Mouse (Mus musculus) heart, embryonic 10.5 days (tissue): Measurements from ENCODE around the gene B130006D01Rik. TPM values are rescaled to one million over a fixed set of nuclear protein-coding genes. Genes with fewer than 3 reads are reported as not detected.
"Not testable (repeated sequence)": the region's sequence is repeated elsewhere in the genome, so short reads cannot be mapped to it uniquely, and the experiment has no call there.

Experiments
- DNase-seq: peaks from one replicate; pipeline ENCODE4 v3.0.0-alpha.2; 2017; ENCODE audit warnings: low spot score
- H3K27ac ChIP-seq: fragments of 300-500 bp; sonication (generic); 2 replicates; pipeline ENCODE4 v1.5.1; 2016; ENCODE audit warnings: mild to moderate bottlenecking
- H3K27me3 ChIP-seq: fragments of 300-500 bp; sonication (generic); 2 replicates; pipeline ENCODE4 v1.6.1; 2016; ENCODE audit warnings: mild to moderate bottlenecking; ENCODE audit not compliant: poor library complexity, insufficient read depth, severe bottlenecking
- H3K36me3 ChIP-seq: fragments of 300-500 bp; sonication (generic); 2 replicates; pipeline ENCODE4 v1.6.1; 2016; ENCODE audit warnings: mild to moderate bottlenecking, moderate library complexity
- H3K4me1 ChIP-seq: fragments of 300-500 bp; sonication (generic); 2 replicates; pipeline ENCODE4 v1.6.1; 2016; ENCODE audit warnings: mild to moderate bottlenecking
- H3K4me3 ChIP-seq: fragments of 300-500 bp; sonication (generic); 2 replicates; pipeline ENCODE4 v1.5.1; 2016; ENCODE audit warnings: mild to moderate bottlenecking, moderate library complexity
- H3K9me3 ChIP-seq: fragments of 300-500 bp; sonication (generic); 2 replicates; pipeline ENCODE4 v1.6.1; 2016; ENCODE audit warnings: mild to moderate bottlenecking, moderate library complexity
- WGBS: fragments of 180-500 bp; shearing (Covaris S2); methylation state at CpG from one replicate; pipeline ENCODE4 v1.1.7; 2016; 5-methylcytosine and 5-hydroxymethylcytosine counted together
- polyA plus RNA-seq: library from polyadenylated mRNA; unstranded; fragments of >200 nt; fragmentation: Nextera tagmentation; extraction: Ambion mirVana; gene quantifications from 2 replicates; pipeline ENCODE4 v1.2.1, GENCODE M21; 2016

Gene B130006D01Rik
- polyA plus RNA-seq, 1 experiment from 2014 or later: 1.9 TPM

DNA sequence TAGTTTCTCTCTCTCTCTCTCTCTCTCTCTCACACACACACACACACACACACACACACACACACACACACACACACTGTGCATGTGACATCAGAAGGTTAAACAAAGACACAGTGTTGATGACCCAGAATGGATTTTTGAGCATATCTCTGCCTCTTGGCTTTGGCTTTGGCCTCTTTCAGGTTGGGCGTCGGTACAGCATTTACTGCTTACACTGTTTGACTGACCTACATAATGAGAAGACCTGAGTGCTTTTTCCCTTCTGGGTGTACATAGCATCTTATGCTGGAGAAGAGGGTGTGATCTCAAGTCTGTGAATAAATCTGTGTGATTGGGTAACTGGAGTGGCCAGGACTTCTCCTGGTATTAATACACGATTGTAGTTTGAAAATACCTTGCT lies 4.0 kb upstream of the B130006D01Rik start:
- Histone ChIP-seq H3K36me3 (no peaks in the 10 kb centered on the region; the same call in 1 of the 2 replicates), H3K9me3 (no peaks in the 10 kb centered on the region)
- 84% methylated on average over 3 of the region's 3 CpGs for WGBS

GRCm38 (mm10) chr11:95724466-95724865 lies 1.1 kb downstream of the B130006D01Rik start:
- no peak for DNase-seq
- 86% methylated on average over 4 of the region's 4 CpGs for WGBS

More for the DNA sequence above, 4.0 kb upstream of the B130006D01Rik start:
- Histone ChIP-seq H3K4me3 (no peak overlapping the region), H3K27ac (no peak overlapping the region), H3K4me1 (peaks cover 8% of the 10 kb centered on the region), H3K27me3 (no peaks in the 10 kb centered on the region)
- no peak for DNase-seq

DNA sequence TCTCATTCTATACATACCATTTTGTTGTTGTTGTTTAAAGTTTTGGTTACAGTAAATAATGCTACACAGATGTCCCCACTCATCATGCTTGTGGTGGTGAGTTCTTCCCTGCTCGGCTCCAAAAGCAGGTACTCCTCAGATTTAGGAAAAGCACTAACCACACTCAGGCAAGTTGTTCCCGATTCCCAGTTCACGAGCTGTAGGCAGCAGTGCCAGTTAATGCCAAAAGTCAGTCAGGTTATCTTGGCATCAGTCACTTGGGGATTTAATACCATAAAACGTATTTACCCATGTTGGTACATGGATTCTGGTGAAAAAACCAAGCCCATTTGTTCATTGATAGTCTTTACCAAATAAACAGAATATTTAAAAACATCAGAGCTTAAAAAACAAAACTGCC lies 2.8 kb downstream of the B130006D01Rik start:
- Histone ChIP-seq H3K27ac (no peak overlapping the region), H3K36me3 (no peaks in the 10 kb centered on the region), H3K9me3 (no peaks in the 10 kb centered on the region), H3K4me1 (peaks cover 5% of the 10 kb centered on the region; the same call in 1 of the 2 replicates), H3K4me3 (no peak overlapping the region), H3K27me3 (no peaks in the 10 kb centered on the region)
- WGBS: 80% methylated on average over 4 of the region's 4 CpGs
- no peak for DNase-seq

More at GRCm38 (mm10) chr11:95724466-95724865, 1.1 kb downstream of the B130006D01Rik start:
- Histone ChIP-seq H3K4me3 (no peak overlapping the region), H3K9me3 (no peaks in the 10 kb centered on the region), H3K4me1 (peaks cover 5% of the 10 kb centered on the region; the same call in 1 of the 2 replicates), H3K36me3 (no peaks in the 10 kb centered on the region; the same call in 1 of the 2 replicates), H3K27ac (no peak overlapping the region), H3K27me3 (no peaks in the 10 kb centered on the region)

DNA sequence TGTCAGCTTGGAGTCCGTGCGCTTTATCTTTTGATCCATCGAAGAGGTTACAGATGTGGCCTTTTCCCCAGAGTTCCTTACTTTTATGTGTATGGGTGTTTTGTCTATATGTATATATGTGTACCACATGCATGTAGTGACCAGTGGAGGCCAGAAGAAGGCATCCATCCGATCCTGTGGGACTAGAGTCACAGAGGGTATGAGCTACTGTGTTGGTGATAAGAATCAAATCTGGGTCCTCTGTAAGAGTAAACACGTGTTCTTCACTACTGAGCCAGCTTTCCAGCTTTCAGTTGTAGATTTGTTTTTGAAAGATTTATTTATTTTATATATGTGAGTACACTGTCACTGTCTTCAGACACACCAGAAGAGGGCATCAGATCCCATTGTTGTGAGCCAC lies 4.6 kb downstream of the B130006D01Rik start:
- 88% methylated on average over 5 of the region's 5 CpGs for WGBS
- H3K4me1 ChIP-seq: peaks cover 5% of the 10 kb centered on the region; the same call in 1 of the 2 replicates
- H3K4me3 ChIP-seq: no peak overlapping the region
- DNase-seq: no peak
- H3K27me3 ChIP-seq: no peaks in the 10 kb centered on the region
- H3K9me3 ChIP-seq: no peaks in the 10 kb centered on the region
- no peaks in the 10 kb centered on the region for H3K36me3 ChIP-seq
- H3K27ac ChIP-seq: no peak overlapping the region

DNA sequence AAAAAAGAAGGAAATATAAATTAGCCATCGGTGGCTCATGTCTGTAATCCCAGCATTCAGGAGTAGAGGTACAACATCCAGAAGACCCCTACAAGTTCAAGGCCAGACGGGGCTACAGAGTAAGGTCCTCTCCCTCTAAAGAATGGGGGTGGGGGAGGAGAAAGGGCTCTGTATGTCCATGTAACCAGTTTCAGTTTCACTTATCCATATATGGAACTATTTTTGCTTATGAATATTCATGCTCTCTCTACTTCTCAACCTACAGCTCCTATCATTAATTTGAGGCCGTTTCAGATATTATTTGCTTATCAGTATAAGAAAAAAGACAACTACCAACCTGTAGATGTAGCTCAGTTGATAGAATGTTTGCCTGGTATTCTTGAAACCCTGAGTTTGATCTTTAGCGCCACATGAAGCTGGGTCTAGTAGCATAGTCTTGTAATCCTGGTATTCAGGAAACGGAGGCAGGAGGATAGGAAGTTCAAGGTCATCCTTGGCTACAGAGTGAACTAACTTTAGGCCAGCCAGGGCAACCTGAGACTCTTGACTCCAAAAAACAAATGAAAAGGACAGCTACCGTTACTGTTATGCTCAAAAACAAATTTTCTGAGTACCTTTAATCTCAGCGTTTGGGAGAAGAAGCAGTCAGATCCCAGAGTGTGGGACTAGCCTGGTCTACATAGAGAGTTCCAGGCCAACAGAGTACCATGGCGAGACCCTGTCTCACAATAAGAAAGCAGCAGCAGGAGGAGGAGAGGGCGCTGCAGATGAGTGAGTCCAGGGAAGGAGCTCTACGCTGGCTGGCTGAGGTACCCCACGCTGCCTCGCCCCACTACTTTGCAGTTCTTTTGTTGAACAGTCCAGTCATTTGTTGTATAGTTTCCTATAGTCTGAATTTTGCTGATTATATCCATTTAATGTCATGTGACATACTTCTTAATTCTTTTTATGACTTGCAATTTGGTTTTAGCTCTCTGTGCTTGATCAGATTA lies 5.8 kb downstream of the B130006D01Rik start:
- DNase-seq: no peak
- no peaks in the 10 kb centered on the region for H3K36me3 ChIP-seq
- 83% methylated on average over 12 of the region's 12 CpGs for WGBS
- H3K4me1 ChIP-seq: peaks cover 5% of the 10 kb centered on the region; the same call in 1 of the 2 replicates
- no peaks in the 10 kb centered on the region for H3K9me3 ChIP-seq
- no peaks in the 10 kb centered on the region for H3K27me3 ChIP-seq
- no peak overlapping the region for H3K4me3 ChIP-seq
- H3K27ac ChIP-seq: no peak overlapping the region

DNA sequence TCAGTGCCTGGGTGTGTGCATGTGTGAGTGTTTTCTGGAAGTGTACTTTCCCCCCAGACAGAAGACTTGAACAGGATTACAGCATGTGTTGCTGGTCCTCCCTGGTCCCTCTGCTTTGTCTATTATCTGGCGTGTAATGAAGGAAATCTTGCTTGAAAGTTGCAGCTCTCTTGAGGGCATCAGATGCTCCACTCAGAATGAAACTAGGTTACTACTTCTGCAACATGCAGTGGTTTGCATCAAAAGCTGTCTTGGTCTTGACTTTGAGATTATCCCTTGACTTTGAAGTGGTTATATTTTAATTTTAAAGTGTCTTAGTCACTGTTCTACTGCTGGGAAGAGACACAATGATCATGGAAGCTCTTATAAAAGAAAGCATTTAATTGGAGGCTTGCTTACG lies 11.1 kb downstream of the B130006D01Rik start:
- Histone ChIP-seq H3K27ac (no peak overlapping the region), H3K36me3 (0 out of 2 replicates have a peak, but pooled peaks cover 2% of the 10 kb centered on the region), H3K9me3 (no peaks in the 10 kb centered on the region), H3K4me1 (peaks cover 5% of the 10 kb centered on the region), H3K4me3 (no peak overlapping the region), H3K27me3 (no peaks in the 10 kb centered on the region)
- 84% methylated on average over 2 of the region's 2 CpGs for WGBS
- no peak for DNase-seq

- 69% methylated on average over 3 of the region's 3 CpGs for WGBS
- no peaks in the 10 kb centered on the region for H3K27me3 ChIP-seq
- no peak overlapping the region for H3K4me3 ChIP-seq
- no peaks in the 10 kb centered on the region for H3K9me3 ChIP-seq
- H3K4me1 ChIP-seq: peaks cover 5% of the 10 kb centered on the region
- no peak overlapping the region for H3K27ac ChIP-seq
- no peak for DNase-seq
- 0 out of 2 replicates have a peak, but pooled peaks cover 2% of the 10 kb centered on the region for H3K36me3 ChIP-seq
Observed at GRCm38 (mm10) chr11:95737811-95738210, 14.4 kb downstream of the B130006D01Rik start.

DNA sequence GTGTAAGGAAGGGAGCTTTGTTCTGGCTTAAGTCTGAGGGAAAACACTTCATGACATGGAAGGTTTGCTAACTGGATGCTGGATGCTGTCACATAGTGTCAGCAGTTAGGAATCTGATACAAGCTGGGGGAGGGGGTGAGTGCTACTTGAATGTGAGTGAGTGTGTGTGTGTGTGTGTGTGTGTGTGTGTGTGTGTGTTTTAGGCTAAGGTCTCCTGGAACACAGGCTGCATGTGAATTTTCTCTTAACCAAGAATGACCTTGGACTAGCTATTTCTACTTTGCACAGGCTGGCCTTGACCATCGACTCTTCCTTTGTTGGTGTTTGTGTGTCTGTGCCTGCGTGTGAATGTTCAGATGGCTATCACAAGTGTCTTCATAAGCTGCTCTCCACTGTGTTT lies 21.1 kb downstream of the B130006D01Rik start:
- Histone ChIP-seq H3K27me3 (no peaks in the 10 kb centered on the region), H3K27ac (0 out of 2 replicates have a peak overlapping the region, but pooled peaks have one; percentile 2)
- no peak for DNase-seq

DNA sequence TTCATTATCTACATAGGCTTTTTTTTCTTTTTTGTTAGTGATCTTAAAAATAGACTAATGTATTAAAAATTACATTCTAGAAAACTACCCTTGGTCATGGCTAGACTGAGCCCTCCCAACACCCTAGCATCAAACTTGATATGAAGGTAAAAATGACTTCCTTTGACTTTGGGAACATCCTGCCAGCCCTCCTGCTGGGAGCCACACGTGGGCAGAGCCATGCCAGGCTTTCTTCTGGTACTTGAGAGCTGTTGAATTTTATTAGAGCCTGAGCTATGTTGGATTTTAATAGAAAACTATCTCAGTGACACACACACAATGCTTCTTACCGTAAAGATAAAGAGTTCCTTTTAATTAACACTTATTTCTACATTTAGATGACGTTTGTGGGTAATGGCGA lies 23.4 kb downstream of the B130006D01Rik start:
- Histone ChIP-seq H3K4me3 (no peak overlapping the region), H3K27me3 (no peaks in the 10 kb centered on the region), H3K4me1 (peaks cover 6% of the 10 kb centered on the region; the same call in 1 of the 2 replicates), H3K9me3 (no peaks in the 10 kb centered on the region), H3K36me3 (peaks cover 28% of the 10 kb centered on the region), H3K27ac (no peak overlapping the region)
- WGBS: 89% methylated on average over 4 of the region's 4 CpGs
- no peak for DNase-seq

More for the DNA sequence above, 21.1 kb downstream of the B130006D01Rik start:
- no peaks in the 10 kb centered on the region for H3K9me3 ChIP-seq
- H3K4me1 ChIP-seq: peaks cover 6% of the 10 kb centered on the region; the same call in 1 of the 2 replicates
- peaks cover 19% of the 10 kb centered on the region for H3K36me3 ChIP-seq
- H3K4me3 ChIP-seq: no peak overlapping the region
- 89% methylated on average over 2 of the region's 2 CpGs for WGBS

DNA sequence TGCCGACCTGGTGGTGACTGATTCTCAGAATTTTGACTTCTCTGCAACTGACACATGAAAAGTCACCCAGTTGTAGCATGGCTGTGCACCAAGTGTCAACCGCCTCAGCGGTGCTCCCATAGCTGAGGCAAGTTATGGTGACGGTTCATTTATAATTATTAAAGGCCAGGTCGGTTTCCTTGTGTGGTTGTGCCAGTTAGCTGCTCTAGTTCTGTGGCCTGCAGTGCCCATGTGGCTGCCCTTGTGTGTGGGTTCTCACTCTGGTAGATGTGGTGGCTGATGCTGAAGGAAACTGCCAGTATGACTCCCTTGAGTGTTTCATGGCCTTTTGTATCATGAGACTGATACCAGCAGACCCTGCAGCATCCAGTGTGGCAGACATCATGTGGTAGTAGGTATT lies 24.9 kb downstream of the B130006D01Rik start:
- DNase-seq: no peak
- H3K4me3 ChIP-seq: no peak overlapping the region

GRCm38 (mm10) chr11:95749619-95750018 lies 26.2 kb downstream of the B130006D01Rik start:
- WGBS: 89% methylated on average over 15 of the region's 15 CpGs
- Histone ChIP-seq H3K27me3 (no peaks in the 10 kb centered on the region), H3K4me1 (no peaks in the 10 kb centered on the region), H3K9me3 (no peaks in the 10 kb centered on the region), H3K4me3 (no peak overlapping the region), H3K36me3 (peaks cover 37% of the 10 kb centered on the region), H3K27ac (no peak overlapping the region)
- no peak for DNase-seq

More for the DNA sequence above, 24.9 kb downstream of the B130006D01Rik start:
- no peak overlapping the region for H3K27ac ChIP-seq
- peaks cover 6% of the 10 kb centered on the region; the same call in 1 of the 2 replicates for H3K4me1 ChIP-seq
- H3K9me3 ChIP-seq: no peaks in the 10 kb centered on the region
- H3K27me3 ChIP-seq: no peaks in the 10 kb centered on the region
- WGBS: 89% methylated on average over 5 of the region's 5 CpGs
- peaks cover 31% of the 10 kb centered on the region for H3K36me3 ChIP-seq

- Histone ChIP-seq H3K27me3 (no peaks in the 10 kb centered on the region), H3K9me3 (no peaks in the 10 kb centered on the region), H3K4me1 (no peaks in the 10 kb centered on the region), H3K27ac (no peak overlapping the region), H3K4me3 (no peak overlapping the region), H3K36me3 (peaks cover 51% of the 10 kb centered on the region)
- 0% methylated on average over 1 of the region's 1 CpGs for WGBS
- peak; percentile 84 for DNase-seq
Observed at GRCm38 (mm10) chr11:95750995-95751394, 27.6 kb downstream of the B130006D01Rik start.

DNA sequence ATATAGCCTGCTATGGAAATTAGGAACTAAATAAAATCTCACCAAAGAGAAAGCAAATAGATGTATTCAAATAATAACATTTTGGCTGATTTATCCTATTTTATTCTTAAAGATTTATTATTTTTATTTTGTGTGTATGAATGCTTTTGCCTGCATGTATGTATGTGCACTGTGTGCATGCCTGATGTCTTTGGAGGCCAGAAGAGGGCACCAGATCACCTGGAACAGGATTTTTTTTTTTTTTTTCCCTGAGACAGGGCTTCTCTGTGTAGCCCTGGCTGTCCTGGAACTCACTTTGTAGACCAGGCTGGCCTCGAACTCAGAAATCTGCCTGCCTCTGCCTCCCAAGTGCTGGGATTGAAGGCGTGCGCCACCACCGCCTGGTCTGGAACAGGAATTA lies 31.8 kb downstream of the B130006D01Rik start:
- WGBS: 95% methylated on average over 4 of the region's 4 CpGs
- peaks cover 56% of the 10 kb centered on the region for H3K36me3 ChIP-seq
- H3K27ac ChIP-seq: not testable (repeated sequence)

More for the DNA sequence above, 31.8 kb downstream of the B130006D01Rik start:
- not testable (repeated sequence) for H3K9me3 ChIP-seq, DNase-seq, H3K4me1 ChIP-seq, H3K27me3 ChIP-seq, H3K4me3 ChIP-seq
